In the genomic region with DNA sequence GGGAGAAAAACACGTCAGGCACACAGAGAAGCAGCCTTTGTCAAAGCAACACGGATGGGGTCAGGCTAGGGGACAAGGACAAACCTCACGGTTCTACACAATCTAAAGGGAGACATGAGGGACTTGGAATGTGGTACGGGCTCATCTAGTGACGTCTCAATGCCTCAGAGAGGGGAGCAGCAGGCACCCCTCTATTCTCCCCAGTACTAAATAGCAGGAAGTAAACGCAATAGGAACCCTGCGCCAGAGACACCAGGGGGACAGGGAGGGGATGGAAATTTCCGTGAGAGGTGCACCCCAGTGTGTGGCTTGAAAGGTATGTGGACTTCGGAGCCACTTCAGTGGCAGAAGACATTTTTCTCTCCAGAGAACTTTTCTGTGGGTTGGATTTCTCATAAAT, we compare ENCODE assay signal across 11 mouse cellular contexts.
"Had no signal": no experiment of that assay in that cellular context is flagged by ENCODE, and none has a peak within 500 bp of the region (broad histone marks: within the 10 kb centered on the region; RNA-seq: fewer than 3 reads in every experiment).

No protein-coding gene starts in this region.

- H3K4me3 ChIP-seq: liver, embryonic 12.5 days; midbrain, embryonic 10.5 days; myocyte; neural tube, embryonic 15.5 days had no signal

- H3K27me3 ChIP-seq: neural tube, embryonic 15.5 days had no signal

- H3K27ac ChIP-seq: liver, embryonic 12.5 days; midbrain, embryonic 10.5 days; neural tube, embryonic 15.5 days had no signal

- ATAC-seq: liver, embryonic 12.5 days had no signal

- H3K9ac ChIP-seq: liver, embryonic 12.5 days; lung, embryonic 14.5 days; neural tube, embryonic 15.5 days had no signal

- H3K9me3 ChIP-seq: liver, embryonic 12.5 days; midbrain, embryonic 10.5 days; neural tube, embryonic 15.5 days had no signal

- DNase-seq: kidney, postnatal 10 days; lung, embryonic 14.5 days; lung, postnatal 14 days; midbrain, embryonic 14.5 days; right cerebral cortex, adult 18-20 months; right cerebral cortex, postnatal 25 days; thymus, postnatal 4 days had no signal

- H3K4me2 ChIP-seq: liver, embryonic 12.5 days; lung, embryonic 14.5 days; neural tube, embryonic 15.5 days had no signal
